Mouse (Mus musculus): ENCODE data around the gene Tnnc2.
A peak's percentile ranks its signal among the peaks of the same experiment; 100 is the strongest.

Gene Tnnc2

GRCm38 (mm10) chr2:164773229-164773988 is 6.4 kb downstream of the Tnnc2 start:
- DNase-seq (ENCODE audit: low spot score in 2 of 2), result peak in 1 of 2 experiments; percentile 63

DNA sequence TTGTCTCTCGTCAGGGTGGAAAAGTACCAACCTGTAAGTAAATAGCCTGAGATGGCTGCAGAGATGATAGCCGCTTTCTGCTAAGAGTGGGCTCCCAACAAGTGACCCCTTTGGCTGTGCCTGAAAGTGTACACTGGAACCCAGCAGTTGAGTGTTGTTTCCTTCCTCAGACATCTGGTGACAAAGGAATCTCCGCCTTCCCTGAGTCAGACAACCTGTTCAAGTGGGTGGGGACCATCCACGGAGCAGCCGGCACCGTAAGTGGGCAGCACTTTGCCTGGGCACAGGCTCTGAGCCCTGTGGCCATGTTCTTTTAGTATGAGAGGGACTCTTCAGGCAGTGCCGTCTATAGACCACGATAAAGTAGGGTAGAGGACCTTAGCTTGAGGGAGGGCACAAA is 8.6 kb downstream of the Tnnc2 start:
- DNase-seq (ENCODE audit: low spot score in 2 of 2), result peak in 1 of 2 experiments; percentile 61

DNA sequence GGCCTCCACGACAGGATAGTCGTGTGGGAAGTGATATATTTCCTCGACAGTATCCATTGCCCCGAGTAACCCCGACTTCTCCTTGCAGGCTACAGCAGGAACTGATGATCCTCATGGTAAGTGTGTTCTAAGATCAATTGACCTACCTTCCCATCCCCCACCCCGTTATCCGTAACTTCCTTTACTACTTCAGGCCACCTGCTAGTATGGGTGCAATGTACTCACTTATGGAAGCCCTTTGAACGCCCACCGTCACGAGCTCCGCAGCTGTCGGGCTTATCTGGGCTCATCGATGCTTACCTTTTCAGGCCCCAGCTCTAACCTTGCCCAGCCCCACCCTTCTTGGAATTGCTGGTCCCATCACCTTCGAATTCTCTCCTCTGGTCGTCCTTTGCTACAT is 9.5 kb downstream of the Tnnc2 start:
- DNase-seq (ENCODE audit: low spot score in 2 of 2), result peak in 1 of 2 experiments; percentile 62

DNA sequence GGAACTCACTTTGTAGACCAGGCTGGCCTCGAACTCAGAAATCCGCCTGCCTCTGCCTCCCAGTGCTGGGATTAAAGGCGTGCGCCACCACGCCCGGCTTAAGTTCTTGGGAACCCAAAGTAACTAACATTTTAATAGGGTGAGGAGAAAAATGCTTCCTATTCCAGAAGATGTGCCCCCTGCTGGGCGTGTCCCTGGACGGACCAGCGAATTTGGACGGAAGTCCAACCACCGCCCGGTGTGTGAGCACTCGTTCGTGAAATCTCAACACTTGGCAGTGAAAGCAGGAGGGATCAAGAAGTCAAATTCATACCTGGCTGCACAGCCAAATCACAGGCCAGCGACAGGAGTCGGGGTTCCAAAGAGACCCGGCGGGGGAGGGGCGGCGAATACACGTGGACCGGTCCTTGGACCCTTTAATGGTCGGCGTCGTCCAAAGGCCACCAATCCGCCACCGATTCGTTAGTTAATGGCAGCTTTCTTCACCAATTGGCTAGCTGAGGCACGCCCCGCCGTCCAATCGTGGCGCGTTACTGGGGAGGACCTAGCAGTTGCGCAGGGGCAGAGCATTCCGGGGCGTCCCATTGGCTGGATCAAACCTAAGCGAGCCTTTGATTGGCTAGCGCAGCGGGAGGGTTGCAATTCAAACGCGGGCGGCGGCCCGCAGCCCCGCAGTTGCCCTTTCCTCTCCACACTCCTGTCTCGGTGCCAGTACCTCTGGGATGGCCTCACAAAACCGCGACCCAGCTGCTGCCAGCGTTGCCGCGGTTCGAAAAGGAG is 10.3 kb downstream of the Tnnc2 start, which contains the start of gene Ube2c:
Gene Ube2c (plus strand): TSS at position 641 of the 780 bp plus-strand sequence.
- peak; percentile 98 for DNase-seq (ENCODE audit: low spot score in 2 of 2)

- peak in 1 of 2 experiments; percentile 62 for DNase-seq (ENCODE audit: low spot score in 2 of 2)
These were observed 11.8 kb downstream of the Tnnc2 start for GRCm38 (mm10) chr2:164767812-164768540.

- DNase-seq (ENCODE audit: low spot score in 2 of 2), result no peak
These were observed 13.9 kb downstream of the Tnnc2 start for GRCm38 (mm10) chr2:164765841-164766240.

DNA sequence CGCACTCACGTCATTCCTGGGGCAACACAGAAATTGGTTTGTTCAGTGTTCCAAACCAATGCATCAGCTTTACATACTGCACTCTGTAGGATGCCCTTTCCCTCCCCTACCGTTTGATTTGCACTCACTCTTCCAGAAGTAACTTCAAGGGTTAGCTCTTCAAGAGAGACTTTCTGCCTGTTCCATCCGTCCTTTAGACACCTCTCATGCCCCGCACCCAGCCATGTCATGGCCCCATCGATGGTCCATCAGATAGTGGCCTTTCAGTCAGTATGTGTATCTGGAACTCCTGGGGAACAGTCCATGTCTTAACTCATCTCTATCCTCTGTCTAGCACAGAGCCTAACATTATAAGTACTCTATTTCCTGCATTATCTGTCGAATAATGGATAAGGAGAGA is 17.2 kb downstream of the Tnnc2 start:
- no peak for DNase-seq (ENCODE audit: low spot score in 2 of 2)

GRCm38 (mm10) chr2:164761971-164762370 is 17.8 kb downstream of the Tnnc2 start:
- DNase-seq (ENCODE audit: low spot score in 2 of 2), result peak in 1 of 2 experiments; percentile 64

DNA sequence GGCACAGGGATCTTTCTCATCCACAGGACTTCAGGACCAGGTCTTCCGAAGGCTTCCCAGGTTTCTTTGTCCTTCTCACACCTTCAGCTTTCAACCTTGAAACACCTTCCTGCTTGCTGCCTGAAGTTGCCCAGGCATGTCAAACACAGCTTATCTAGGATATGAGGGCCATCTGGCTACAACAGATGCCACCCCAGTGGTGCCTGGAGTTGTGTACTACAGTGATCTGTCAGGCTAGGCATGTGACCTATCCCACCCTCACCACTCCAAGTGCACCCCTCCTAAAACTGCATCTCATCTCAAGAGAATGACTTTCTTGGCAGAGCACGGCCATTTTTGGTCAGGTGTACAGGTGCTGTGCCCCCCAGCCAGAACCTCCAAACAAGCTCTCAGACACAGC is 18.3 kb downstream of the Tnnc2 start:
- peak; percentile 70 to 77 for DNase-seq (ENCODE audit: low spot score in 2 of 2)

DNA sequence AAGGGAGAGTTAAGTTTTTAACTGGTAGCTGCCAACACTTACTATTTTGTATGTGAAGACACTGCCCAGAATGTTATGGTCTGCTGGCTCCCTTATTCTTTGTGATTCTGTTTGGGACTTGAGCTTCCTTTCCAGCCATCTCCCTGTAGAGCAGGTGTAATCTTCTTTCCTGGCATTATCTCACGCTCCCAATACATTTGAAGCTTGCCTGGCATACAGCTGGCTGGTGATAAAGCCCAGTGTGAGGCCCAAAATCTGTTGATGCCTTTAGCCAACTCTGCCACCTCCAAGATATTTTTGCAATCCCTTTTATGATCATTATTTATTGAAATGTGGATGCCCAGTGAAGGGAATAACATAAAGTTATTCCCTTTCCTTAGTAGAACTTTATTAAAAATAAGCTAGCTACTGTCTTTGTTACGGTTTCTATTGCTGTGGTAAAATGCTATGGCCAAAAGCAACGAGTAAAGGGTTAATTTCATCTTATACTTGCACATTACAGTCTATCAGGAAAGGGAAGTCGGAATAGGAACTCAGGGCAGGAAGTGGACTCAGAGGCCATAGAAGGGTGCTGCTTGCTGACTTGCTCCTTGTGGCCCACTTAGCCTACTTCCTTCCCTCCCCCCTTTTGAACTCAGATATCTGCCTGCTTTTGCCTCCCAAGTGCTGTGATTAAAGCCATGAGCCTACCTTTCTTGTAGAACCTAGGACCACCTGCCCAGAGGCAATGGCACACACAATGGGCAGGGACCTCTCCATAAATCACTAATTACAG is 19.5 kb downstream of the Tnnc2 start:
- peak; percentile 61 to 68 for DNase-seq (ENCODE audit: low spot score in 2 of 2)

DNA sequence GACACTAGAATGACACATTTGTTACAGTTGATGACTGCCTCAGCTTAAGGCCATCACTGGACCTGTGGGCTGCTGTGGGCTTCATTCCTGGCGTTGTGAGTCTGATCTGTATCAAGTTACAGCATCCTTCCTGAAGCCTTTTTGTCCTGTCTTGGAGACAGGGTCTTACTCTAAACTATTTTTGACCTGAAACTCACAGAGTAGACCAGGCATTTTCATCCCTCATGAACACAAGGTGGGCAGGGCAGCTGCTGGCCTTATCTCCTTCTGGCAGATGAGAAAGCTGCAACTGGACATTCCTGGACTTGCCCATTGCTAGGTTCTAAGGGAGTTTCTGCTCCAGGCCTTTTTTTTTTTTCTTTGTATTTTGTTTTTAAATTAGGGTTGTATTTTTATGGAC is 21.1 kb downstream of the Tnnc2 start:
- peak; percentile 62 to 65 for DNase-seq (ENCODE audit: low spot score in 2 of 2)

- DNase-seq (ENCODE audit: low spot score in 2 of 2), result no peak
These were observed 21.9 kb downstream of the Tnnc2 start for GRCm38 (mm10) chr2:164757841-164758240.

DNA sequence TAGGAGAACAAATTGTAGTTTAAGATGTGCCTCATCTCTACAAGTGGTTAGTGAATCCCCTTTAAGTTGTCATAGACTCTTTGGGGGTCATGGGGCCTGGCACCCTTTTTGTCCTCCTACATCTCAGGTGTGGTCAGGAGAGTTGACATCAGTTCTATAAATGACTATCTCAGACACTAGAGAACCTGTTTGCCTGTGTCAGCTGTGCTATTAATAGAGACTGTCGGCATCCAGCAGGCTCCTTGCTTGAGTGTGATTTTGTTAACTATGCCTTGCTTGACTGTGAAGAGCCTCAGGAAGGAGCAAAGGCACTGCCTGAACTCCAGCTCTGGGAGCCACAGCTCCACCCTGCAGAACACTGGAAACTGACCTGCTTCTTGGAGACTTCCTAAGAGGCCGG is 25.0 kb downstream of the Tnnc2 start:
- no peak for DNase-seq (ENCODE audit: low spot score in 2 of 2)

GRCm38 (mm10) chr2:164754105-164754504 is 25.7 kb downstream of the Tnnc2 start:
- DNase-seq (ENCODE audit: low spot score in 2 of 2), result no peak

- DNase-seq (ENCODE audit: low spot score in 2 of 2), result no peak
These were observed 27.3 kb downstream of the Tnnc2 start for GRCm38 (mm10) chr2:164752454-164752853.

- DNase-seq (ENCODE audit: low spot score in 2 of 2), result no peak
These were observed 30.8 kb downstream of the Tnnc2 start for GRCm38 (mm10) chr2:164748991-164749390.

DNA sequence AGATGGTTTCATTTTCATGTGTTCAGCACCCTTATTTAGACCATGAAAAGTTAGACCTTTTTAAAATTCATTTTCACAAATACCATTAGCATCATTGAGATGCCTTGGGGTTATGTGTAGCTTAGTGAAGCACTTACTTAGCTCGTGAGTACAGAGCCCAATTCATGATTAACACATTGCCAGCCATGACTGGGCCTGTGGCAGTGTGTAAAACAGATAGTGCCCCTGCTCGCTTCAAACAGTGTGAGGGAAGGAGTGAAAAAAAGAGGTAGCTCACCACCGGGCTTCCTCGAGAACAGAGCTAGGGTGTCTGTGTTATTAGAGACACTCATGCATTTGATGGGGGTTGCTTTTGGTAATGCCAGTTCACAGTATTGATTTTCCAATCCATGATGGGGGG is 31.6 kb downstream of the Tnnc2 start:
- no peak for DNase-seq (ENCODE audit: low spot score in 2 of 2)

GRCm38 (mm10) chr2:164746693-164747092 is 33.1 kb downstream of the Tnnc2 start:
- no peak for DNase-seq (ENCODE audit: low spot score in 2 of 2)

DNA sequence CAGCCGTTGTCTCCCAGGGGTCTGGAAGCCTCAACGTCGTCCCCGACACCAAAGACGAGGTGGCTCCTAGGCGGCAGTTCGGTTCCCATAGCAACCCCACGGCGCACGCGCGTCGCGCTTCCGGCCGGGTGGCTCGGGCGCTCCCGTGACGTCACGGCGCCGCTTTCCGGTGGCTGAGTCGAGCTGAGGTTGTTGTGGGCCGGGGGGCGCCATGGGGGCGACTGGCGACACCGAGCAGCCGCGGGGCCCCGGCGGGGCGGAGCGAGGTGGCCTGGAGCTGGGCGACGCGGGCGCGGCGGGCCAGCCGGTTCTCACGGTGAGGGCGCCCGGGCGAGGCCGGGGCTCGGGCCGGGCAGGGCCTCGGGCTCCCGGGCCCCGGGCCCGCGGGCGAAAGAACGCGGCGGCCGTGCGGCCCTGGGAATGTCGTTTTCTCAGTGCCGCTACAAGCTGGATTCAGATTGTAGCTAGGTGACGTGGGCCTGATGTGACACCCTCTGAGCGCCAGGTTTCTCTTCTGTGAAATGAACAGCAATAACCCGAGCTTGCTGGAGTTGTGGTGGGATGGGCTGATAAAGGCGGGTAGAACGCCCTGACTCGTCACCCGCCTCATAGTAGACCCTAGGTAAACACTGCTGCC is 33.8 kb downstream of the Tnnc2 start, which contains the start of the genes Wfdc3 and Dnttip1:
Gene Wfdc3 (minus strand): TSS at position 89 of the 637 bp plus-strand sequence.
Gene Dnttip1 (plus strand): TSS at position 141 of the 637 bp plus-strand sequence.
- peak; percentile 92 to 98 for DNase-seq (ENCODE audit: low spot score in 2 of 2)

DNA sequence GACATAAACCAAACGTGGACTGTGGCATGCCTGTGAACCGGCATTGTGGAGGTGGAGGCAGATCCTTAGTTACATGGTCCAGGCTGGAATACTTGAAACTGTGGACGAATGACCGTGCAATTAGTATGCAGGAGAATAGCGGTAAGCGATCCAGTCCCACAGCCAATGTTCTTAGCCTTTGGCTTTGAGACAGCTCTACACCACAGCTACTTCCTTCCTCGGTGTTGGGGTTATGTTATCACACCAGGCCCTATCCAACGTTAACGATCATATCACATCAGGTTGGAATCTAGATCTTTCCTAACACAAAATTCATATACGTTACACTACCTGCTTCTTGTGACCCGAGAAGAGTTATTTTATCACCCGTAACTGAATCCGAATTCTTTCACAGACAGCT is 34.8 kb downstream of the Tnnc2 start:
- no peak for DNase-seq (ENCODE audit: low spot score in 2 of 2)

- no peak for DNase-seq (ENCODE audit: low spot score in 2 of 2)
These were observed 39.9 kb downstream of the Tnnc2 start for GRCm38 (mm10) chr2:164739876-164740275.
